Mouse (Mus musculus) frontal cortex, postnatal 36 days (tissue): ENCODE measurements around the gene Nelfe.
"Not testable (repeated sequence)": the region's sequence is repeated elsewhere in the genome, so short reads cannot be mapped to it uniquely, and the experiment has no call there.

Source experiments
- DNase-seq, 2 experiments: peaks; one replicate each; pipeline ENCODE4 v3.0.0; 2022; ENCODE audit warnings: low spot score in 2 of 2

Gene Nelfe

DNA sequence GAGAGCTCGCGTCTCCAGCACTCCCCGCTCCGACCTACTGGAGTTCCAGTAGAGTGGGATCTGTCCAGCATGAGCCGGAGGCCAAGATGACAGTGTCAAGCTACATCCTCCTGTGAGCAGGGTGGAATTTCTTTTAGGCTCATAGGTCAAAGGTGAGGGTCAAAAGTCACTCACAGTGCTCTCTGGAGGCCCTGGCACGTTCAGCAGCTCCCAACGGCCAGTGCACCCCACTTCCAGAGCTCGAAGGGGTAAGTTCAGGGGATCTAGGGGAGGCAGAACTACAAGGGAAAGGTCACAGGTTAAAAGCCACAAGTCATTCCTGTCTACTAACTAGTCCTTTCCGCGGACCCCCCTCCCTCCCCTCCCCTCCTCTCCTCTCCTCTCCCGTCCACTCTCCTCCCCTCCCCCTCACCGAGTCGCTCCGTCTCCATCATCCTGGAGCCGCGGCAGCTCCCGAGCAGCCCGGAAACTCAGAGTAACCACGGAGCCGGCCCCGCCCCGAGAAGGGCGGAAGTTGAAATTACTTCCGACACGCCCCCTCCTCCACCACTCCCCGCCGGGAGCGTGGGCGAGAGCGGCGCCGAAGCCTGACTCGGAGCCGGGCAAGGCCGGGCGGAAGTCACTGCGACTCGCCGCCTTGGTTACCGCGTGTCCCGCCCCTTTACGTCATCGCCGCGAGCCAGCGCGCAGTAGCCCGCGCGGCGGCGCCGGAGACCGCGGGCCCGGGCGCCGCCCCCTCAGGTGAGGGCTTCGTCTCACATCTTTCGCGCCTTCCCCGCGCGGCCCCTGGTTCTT is at the start of gene Nelfe, which contains the start of gene Skiv2l:
Gene Nelfe (plus strand): TSS at position 670 of the 795 bp plus-strand sequence.
Gene Skiv2l (minus strand): TSS at position 489 of the 795 bp plus-strand sequence.
- peak; percentile 96 to 98 for DNase-seq

DNA sequence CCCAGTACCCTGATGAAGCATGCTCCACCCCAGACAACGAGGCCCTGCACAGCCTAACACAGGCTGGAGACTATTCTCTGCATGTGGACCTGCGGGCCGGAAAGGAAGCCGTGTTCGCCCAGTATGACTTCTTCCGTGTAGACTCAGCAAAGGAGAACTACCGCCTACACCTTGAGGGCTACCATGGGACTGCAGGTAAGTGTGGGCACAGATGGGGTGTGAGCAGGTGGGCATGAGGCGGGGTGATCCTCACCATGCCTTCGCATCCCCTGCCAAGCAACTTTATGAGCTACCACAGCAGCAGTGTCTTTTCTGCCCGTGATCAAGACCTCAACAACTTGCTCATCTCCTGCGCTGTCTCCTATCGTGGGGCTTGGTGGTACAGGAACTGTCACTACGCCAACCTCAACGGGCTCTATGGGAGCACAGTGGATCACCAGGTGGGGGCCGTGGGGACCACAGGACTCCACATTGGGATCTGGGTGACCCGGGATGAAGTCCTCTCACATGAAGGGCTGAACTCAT is 49.3 kb upstream of the Nelfe start:
- not testable (repeated sequence) for DNase-seq

DNA sequence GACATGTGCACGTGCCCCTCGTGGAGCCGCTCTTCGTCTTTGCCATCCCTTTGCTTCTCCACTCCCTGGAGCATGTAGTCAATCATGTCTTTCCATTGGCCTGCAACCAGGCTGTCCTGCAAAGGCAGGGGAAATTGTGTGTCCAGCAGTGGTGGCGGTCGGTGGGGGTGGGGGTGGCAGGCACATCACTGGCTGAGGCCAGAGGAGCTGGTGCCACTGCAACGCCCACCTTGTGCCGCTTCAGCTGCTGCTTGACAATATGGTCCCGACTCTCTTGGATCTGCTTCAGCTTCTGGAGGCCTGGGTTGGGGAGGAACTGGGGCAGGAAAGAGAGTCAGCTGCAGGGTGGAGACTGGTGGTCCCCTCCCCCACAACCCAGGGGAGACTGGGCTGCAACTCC is 47.4 kb upstream of the Nelfe start:
- DNase-seq = not testable (repeated sequence)

DNA sequence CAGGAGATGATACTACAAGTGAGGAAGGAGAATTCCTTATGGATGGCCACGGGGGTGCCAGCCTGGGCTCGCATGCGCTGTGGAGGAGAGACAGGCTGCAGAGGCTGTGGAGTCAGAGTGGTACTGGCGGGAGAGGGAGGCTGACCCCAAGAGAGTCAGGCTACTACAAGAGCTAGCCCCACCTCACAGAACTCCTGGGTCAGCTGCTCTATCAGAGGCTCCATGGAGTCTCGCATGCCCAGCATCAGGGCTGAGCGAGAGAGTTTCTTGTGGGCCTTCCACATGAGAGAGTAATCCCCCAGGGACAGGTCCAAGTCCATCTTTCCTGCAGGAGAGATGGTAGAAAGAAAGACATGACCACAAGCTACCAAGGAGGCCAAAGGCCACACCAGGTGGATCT is 46.8 kb upstream of the Nelfe start:
- DNase-seq = not testable (repeated sequence)

DNA sequence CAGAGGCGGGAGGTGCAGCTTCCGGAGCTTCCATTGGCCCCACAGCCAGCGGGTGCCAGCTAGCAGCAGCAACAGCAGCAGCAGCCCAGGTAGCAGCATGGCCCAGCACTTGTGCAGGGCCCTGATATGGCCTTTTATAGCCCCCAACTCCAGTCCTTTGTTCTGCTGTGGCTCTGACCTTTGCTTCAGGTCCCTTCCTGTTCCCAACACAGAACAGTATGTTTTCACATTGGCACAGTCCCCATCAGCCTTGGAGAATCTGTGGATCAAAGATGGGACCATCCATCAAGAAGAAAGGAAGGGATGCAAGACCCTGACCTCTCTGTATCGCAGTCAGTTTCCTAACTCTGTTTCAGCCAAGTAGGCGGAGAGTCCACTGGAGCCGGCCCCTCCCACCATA is 45.9 kb upstream of the Nelfe start, which contains the start of gene Cyp21a1:
Gene Cyp21a1 (minus strand): TSS at position 261 of the 400 bp plus-strand sequence.
- DNase-seq = not testable (repeated sequence)

DNA sequence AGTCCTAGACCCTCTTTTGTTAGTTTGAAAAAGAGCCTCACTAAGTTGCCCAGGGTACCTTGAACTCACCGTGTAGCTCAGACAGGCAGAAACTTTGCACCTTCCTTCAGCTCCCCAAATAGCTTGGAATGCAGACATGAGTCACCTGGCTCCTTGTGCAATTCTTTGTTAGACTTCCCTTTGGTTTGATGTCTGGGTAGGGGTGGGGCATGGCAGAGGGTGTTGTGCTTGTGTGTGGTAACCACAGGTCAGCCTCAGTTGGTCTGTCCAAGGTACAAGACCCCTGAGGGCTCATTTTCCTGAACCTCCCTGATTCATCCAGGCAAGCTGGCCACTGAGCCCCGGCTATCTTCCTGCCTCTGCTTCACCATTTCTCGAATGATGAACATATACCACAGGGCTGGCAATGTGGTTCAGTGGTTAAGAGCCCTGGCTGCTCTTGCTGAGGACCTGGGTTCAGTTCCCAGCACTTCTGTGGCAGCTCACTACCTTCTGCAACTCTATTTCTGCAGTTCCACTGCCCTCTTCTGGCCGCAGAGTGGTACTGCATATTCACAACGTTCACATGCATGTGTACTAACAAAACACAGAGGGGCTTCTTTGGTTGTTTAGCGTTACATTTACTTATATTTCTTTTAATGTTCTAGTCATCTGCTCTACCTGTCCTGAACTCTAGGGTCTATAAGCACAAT is 45.2 kb upstream of the Nelfe start:
- no peak for DNase-seq

DNA sequence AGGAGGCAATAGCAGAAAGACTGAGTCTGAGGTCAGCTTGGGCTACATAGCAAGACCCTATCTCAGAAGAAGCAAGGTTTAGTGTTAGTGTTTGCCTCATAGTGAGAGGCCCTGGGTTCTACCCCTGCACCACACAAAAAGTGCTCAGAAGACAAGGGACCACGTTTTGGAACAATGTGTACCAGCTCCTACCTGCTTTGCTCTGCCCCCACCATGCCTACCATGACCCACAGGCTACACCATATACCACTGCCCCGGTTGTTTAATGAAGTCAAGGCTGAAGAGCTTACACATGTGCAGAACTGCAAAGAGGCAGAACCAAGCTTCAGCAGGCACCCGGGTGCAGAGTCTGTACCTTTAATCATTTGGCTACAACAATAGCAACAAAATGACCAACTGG is 43.0 kb upstream of the Nelfe start:
- DNase-seq = no peak

DNA sequence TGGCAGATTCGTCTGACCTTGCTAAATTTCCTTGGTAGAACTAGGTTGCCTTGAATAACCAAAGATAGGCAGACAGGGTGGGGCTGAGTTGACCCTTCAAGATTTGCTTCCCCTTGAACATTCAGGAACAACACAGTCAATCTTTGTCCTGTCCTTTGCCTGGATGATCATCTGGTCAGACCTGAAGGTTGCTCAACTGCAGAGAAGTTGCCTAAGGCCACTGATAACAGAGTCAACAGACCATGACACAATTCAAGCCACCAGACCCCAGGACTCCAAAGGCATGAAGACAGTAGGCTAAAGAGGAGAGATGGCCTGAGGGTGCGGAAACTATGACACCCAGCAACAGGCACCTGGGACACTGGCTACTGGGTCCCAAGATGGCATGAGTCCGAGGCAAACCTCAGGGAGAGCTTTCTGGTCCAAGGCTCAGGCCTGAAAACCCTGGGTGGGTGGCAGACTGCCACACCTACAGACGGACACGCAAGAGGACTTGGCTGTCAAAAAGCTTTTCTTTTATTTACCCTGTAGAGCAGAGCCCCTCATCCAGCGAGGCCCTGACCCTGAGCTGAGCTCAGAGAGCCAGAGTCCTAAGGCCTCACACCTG is 41.5 kb upstream of the Nelfe start:
- DNase-seq = no peak

DNA sequence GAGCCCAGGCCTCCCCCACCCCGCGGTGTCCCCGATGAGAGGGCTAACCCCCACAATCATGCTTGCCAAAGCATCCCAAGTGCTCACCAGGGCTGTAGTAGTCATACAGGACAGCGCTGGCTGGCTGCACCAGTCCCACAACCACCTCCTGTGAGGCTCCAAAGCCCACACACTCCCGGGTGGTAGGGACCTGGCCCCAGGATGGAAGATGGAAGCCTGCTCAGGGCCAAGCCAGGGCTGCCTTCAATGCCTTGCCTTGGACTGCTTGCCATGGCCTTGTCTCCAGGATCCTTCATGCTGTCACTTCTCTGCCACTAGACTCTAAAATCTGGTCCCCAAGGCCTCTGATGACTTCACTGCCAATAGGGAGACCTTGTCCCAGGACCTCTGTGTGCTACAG is 39.8 kb upstream of the Nelfe start:
- not testable (repeated sequence) for DNase-seq

DNA sequence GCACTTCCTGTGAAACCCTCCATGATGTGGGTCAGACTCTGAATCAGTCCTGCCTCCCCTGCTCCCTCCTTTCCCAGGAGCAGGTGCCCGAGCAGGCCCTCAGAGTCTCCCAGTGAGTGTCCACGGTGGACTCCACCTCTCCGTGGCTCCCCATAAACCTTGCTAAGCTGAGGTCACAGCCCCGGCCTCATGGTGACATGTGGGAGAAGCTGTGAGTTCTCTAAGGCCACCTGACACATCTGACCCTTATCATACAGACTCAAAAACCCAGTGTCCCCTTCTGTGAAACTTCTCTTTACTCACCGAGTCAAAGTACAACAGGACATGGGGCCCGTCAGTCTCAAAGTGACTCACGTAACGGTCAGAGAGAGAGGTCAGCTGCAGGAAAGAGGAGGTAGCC is 39.4 kb upstream of the Nelfe start:
- not testable (repeated sequence) for DNase-seq

DNA sequence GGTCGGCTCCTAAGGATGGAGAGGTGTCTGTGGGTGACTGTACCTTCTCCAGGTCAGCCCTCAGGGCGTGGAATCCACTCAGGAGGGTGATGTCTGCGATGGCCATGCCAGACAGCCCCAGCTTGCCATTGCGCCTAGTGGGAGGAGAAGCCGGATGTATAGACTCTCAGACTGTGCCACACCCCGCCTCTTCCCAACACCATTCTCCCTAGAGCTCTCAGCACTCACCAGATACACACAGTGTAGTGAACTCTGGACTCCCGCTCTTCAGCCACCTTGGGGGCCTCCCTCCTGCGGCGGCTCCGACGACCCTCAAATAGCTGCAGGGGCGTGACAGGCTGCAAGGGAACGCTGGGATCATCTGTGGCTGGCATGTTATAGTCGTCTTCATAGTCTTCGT is 38.9 kb upstream of the Nelfe start:
- no peak for DNase-seq

DNA sequence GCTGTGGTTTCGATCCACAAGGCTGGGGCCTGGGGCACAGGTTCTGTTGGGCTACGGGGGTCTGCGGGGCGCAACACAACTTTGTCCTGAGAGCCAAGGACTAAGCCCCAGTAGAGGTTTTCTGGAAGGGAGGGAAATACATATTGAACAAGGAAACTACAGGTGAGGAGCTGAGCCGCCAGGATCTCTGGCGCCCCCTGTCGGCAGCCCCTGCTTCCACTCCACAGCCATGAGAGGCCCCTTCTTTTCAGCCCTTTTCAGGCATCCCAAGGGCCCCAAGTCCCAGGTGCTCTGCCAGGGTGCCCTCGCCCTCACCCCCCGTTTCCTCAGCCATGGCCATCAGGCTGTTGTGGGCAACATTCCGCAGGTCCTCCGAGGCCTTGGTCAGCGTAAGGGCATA is 36.4 kb upstream of the Nelfe start:
- peak; percentile 24 to 29 for DNase-seq

DNA sequence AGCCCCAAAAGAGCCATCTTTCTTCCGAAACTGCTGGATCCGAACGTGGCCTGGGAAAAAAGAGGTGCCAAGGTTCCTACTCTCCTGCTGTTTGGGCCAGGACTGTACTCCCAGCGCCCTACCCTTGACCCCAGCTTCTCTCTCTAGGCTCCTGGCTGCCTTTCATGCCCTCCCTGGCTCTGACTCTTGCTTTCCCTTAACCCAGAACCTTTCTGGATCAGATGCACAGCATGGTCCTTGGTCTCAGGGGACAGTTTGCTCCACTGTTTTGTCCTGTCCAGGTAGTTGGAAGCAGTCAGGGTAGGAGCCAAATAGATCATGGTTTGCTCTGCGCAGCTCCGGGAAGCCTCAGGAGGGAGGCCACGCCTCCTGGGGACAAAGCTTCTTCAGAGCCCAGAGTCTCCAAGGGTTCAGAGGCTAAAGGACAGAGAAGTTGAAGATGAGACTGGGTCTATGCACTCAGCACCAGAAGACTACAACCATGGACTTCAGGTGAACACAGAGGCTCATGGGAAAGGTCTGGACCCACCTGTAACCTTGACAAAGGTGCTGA is 35.3 kb upstream of the Nelfe start:
- no peak for DNase-seq

DNA sequence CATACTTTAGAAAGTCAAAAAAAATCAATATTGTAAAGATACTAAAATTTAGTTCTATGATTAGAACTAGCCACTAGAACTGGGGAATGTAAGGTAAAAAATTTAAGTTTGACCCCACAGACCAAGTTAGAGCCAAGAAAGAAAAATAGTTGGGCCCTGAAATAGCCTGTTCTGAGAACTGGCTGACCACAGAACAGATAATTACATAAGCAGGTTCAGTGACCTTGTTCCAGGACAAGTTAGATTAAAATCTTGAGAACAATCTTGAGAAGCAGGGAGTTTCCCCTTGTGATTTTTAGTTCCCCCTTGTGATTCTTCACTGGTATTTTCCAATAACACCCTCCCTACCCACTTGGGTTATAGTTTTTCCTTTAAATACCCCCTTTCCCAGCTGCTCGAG is 19.4 kb upstream of the Nelfe start:
- not testable (repeated sequence) for DNase-seq

DNA sequence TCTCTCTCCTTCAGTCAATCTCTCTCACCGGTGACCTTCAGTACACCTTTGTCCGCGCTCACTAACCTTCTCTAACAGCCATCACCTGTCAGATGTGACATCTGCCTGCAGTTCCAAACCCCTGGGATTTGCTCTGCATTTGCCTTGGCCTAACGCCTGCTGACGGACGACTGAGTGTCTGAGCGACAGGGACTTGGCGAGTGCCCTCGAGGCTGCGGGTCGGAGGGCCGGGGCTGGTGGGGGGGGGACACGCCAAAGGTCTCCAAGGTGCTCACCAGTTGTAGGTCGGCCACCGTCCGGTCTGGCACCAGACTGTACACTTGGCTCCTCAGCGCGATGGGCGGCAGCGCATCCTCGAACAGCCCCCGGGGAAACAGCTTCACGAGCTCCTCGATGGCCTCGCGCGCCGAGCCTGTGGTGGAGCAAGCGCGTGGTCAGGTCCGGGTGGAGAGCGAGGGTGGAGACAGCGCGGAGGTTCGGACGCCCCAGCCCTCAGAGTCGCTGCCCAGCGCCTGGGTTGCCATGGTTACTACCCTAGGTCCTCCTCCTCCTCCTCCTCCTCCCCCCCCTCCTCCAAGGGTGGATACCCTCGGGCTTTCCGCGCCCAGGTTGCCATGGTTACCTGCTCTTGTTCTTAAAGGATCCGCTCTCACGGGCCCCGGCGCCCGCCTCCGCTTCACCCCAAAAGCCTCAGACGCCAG is 13.9 kb upstream of the Nelfe start:
- DNase-seq = no peak

DNA sequence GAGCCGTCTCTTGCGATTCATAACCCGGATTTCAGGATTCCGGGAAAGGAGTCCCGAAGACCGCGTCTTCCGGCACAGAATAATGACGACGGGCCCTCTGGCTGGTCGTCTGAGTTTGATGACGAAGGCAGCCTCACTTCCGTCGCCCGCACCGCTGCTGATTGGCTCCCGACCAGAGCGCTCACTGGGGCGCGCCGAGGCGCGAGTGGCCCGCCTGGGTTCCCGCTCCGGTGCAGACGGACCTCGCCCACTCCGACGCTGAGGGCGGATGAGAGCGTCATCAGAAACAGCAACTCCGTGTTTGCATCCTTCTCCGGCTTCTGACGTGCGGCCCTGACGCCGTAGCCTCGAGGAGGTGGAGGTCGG is 13.4 kb upstream of the Nelfe start, which contains the start of the genes Stk19 and Dxo:
Gene Stk19 (minus strand): TSS at position 90 of the 366 bp plus-strand sequence.
Gene Dxo (plus strand): TSS at position 164 of the 366 bp plus-strand sequence.
- peak; percentile 98 to 99 for DNase-seq

DNA sequence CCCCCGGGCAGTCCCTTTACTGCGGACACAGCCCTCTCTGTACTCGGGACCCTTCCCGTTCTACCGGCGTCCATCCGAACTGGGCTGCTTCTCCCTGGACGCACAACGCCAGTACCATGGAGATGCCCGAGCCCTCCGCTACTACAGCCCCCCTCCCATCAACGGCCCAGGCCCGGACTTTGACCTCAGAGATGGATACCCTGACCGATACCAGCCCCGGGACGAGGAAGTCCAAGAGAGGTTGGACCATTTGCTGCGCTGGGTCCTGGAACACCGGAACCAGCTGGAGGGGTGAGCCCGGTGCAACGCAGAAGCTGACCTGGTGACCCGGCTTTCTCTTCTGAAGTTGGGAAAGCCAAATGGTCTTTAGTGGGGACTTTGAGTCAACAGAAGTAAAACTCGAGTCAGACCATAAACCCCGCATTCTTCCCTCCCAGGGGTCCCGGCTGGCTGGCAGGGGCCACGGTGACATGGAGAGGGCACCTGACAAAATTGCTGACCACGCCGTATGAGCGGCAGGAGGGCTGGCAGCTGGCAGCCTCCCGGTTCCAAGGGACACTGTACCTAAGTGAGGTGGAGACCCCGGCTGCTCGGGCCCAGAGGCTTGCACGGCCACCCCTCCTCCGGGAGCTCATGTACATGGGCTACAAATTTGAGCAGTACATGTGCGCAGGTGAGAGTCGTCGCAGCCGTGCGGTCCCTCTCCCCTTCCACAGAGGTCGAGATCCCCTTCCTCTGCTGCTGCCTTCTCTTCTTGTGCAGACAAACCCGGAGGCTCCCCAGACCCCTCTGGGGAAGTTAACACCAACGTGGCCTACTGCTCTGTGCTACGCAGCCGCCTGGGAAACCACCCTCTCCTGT is 12.5 kb upstream of the Nelfe start:
- no peak for DNase-seq

DNA sequence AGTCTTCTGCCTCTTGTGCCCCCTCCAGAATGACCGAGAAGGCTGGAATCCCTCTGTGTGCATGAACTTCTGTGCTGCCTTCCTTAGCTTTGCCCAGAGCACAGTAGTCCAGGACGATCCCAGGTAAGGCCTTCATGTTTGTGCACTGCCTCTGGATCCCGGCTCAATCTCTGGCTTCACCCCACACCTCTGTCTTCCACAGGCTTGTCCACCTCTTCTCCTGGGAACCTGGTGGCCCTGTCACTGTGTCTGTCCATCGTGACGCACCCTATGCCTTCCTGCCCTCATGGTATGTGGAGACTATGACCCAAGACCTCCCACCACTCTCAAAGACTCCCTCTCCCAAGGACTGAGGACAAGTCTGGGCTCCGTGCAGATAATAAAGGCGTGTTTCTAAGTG is 11.4 kb upstream of the Nelfe start:
- DNase-seq = no peak

DNA sequence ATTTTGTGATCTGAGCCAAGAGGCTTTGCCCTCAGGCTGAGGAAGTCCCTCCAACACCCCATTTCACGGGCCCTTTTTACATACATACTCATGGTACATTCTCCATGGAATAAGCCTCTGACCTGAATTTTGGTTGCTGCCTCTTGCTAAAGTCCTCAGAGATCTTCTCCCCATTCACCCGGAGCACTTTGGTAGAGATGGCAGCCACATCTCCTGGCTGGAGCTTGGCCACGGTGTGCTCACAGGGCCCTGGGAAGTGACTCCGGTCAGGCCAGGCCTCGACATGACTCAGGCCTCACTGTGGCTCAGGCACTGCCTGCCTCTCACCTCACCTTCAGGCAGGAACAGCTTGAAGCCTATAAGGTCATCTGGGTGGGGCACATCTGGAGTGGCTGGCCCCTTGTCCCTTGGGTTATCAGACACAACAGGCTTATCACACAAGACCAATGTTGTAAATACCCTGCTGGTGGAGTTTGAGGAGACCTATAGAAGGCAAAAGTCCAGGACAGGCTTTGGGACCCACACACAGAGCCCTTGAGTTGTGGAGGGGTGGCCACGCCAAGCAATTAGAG is 9.4 kb upstream of the Nelfe start:
- no peak for DNase-seq

DNA sequence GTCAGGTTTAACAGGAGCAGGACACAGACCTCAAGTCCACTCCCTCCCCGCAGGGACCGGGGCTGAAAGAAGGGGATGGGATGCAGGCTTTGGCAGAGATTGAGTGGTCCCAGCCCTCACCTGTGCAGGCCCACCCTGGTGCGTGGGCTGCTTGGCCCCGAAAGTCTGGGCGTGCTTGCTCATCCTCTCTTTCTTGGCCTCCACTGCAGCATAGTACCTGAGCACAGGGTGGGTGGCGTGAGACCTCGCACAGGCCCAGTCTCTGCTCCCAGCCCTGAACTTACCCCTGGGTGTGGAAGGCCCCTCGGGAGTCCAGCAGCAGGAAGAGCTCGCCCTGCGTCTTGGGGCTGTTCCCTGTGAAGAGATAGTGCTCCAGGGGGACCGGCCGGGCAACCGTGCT is 5.3 kb upstream of the Nelfe start:
- no peak for DNase-seq
